Mouse (Mus musculus): Measurements from ENCODE around the gene Abcd1. TPM values are rescaled to one million over a fixed set of nuclear protein-coding genes. Genes with fewer than 3 reads are reported as not detected.
A peak's percentile ranks its signal among the peaks of the same experiment; 100 is the strongest.

Gene Abcd1
- polyA plus RNA-seq (2014; fragmentation: Nextera tagmentation; extraction: Ambion mirVana): 7.1 and 8.7 TPM in 2 replicates

- Histone ChIP-seq H3K9ac (replicated peaks; ENCODE audit: low read length) (peak within 1 kb of the TSS; percentile 46), H3K4me3 (replicated peaks; ENCODE audit: low read depth, low read length) (peak within 1 kb of the TSS; percentile 46), H3K27ac (replicated peaks; ENCODE audit: low read depth, low read length) (peak within 1 kb of the TSS; percentile 77), H3K4me1 (ENCODE audit: control insufficient read depth, insufficient read depth, low read length) (0 out of 2 replicates have a peak, but pooled peaks cover 9% of the 10 kb centered on the region), H3K9me3 (ENCODE audit: control insufficient read depth, low read length) (no peaks in the 10 kb centered on the region), H3K27me3 (ENCODE audit: control insufficient read depth, insufficient read depth, low read length) (no peaks in the 10 kb centered on the region), H3K4me2 (ENCODE audit: low read length) (peak within 1 kb of the TSS; percentile 64), H3K36me3 (ENCODE audit: control insufficient read depth, insufficient read depth, low read length) (no peaks in the 10 kb centered on the region)
- ATAC-seq (ENCODE audit: low FRiP score, low TSS enrichment) (peak; percentile 94), DNase-seq (peak; percentile 93)
- WGBS: 25% methylated on average over 39 of the region's 45 CpGs
These were observed at the start of gene Abcd1, which contains the start of gene Bcap31 for GRCm38 (mm10) chrX:73716109-73716661. Gene Abcd1 (plus strand): TSS chrX:73716597. Gene Bcap31 (minus strand): TSS chrX:73716175.

- Histone ChIP-seq H3K9ac (replicated peaks; ENCODE audit: low read length) (no peak overlapping the region), H3K27ac (replicated peaks; ENCODE audit: low read depth, low read length) (no peak overlapping the region), H3K4me2 (ENCODE audit: low read length) (no peak overlapping the region), H3K27me3 (ENCODE audit: control insufficient read depth, insufficient read depth, low read length) (no peaks in the 10 kb centered on the region), H3K9me3 (ENCODE audit: control insufficient read depth, low read length) (no peaks in the 10 kb centered on the region), H3K4me1 (ENCODE audit: control insufficient read depth, insufficient read depth, low read length) (peaks cover 3% of the 10 kb centered on the region; the same call in 1 of the 2 replicates), H3K4me3 (replicated peaks; ENCODE audit: low read depth, low read length) (no peak overlapping the region), H3K36me3 (ENCODE audit: control insufficient read depth, insufficient read depth, low read length) (0 out of 2 replicates have a peak, but pooled peaks cover 3% of the 10 kb centered on the region)
- ATAC-seq (ENCODE audit: low FRiP score, low TSS enrichment): peak; percentile 51; the same call in 1 of the 2 replicates
- 59% methylated on average over 4 of the region's 4 CpGs for WGBS
- peak; percentile 68 for DNase-seq
These were observed 44.4 kb upstream of the Abcd1 start for GRCm38 (mm10) chrX:73672031-73672431.

- 21% methylated on average over 50 of the region's 72 CpGs for WGBS
- no peaks in the 10 kb centered on the region for H3K27me3 ChIP-seq (ENCODE audit: control insufficient read depth, insufficient read depth, low read length)
- H3K9ac ChIP-seq (replicated peaks; ENCODE audit: low read length): peak within 1 kb of the TSS; percentile 67
- ATAC-seq (ENCODE audit: low FRiP score, low TSS enrichment): peak; percentile 71
- peak within 1 kb of the TSS; percentile 60 for H3K27ac ChIP-seq (replicated peaks; ENCODE audit: low read depth, low read length)
- peak within 1 kb of the TSS; percentile 68 for H3K4me2 ChIP-seq (ENCODE audit: low read length)
- no peaks in the 10 kb centered on the region for H3K9me3 ChIP-seq (ENCODE audit: control insufficient read depth, low read length)
- peaks cover 3% of the 10 kb centered on the region; the same call in 1 of the 2 replicates for H3K4me1 ChIP-seq (ENCODE audit: control insufficient read depth, insufficient read depth, low read length)
- DNase-seq: peak; percentile 85
- peak within 1 kb of the TSS; percentile 53 for H3K4me3 ChIP-seq (replicated peaks; ENCODE audit: low read depth, low read length)
- 0 out of 2 replicates have a peak, but pooled peaks cover 3% of the 10 kb centered on the region for H3K36me3 ChIP-seq (ENCODE audit: control insufficient read depth, insufficient read depth, low read length)
These were observed 43.3 kb upstream of the Abcd1 start, which contains the start of gene Slc6a8 for GRCm38 (mm10) chrX:73672879-73673618. Gene Slc6a8 (plus strand): TSS chrX:73673150.

- peak overlapping the region; percentile 53 for H3K4me3 ChIP-seq (replicated peaks; ENCODE audit: low read depth, low read length)
- H3K27ac ChIP-seq (replicated peaks; ENCODE audit: low read depth, low read length): peak overlapping the region; percentile 60; the same call in 1 of the 2 replicates
- WGBS: 33% methylated on average over 26 of the region's 42 CpGs
- peak overlapping the region; percentile 68 for H3K4me2 ChIP-seq (ENCODE audit: low read length)
- peak overlapping the region; percentile 67 for H3K9ac ChIP-seq (replicated peaks; ENCODE audit: low read length)
- no peaks in the 10 kb centered on the region for H3K9me3 ChIP-seq (ENCODE audit: control insufficient read depth, low read length)
- ATAC-seq (ENCODE audit: low FRiP score, low TSS enrichment) (peak; percentile 3; the same call in 1 of the 2 replicates), DNase-seq (peak; percentile 25)
- peaks cover 3% of the 10 kb centered on the region; the same call in 1 of the 2 replicates for H3K4me1 ChIP-seq (ENCODE audit: control insufficient read depth, insufficient read depth, low read length)
- H3K36me3 ChIP-seq (ENCODE audit: control insufficient read depth, insufficient read depth, low read length): 0 out of 2 replicates have a peak, but pooled peaks cover 3% of the 10 kb centered on the region
- H3K27me3 ChIP-seq (ENCODE audit: control insufficient read depth, insufficient read depth, low read length): no peaks in the 10 kb centered on the region
These were observed 42.8 kb upstream of the Abcd1 start for GRCm38 (mm10) chrX:73673619-73673967.

- peak overlapping the region; percentile 67 for H3K9ac ChIP-seq (replicated peaks; ENCODE audit: low read length)
- ATAC-seq (ENCODE audit: low FRiP score, low TSS enrichment): peak; percentile 26
- WGBS: 36% methylated on average over 20 of the region's 20 CpGs
- H3K4me2 ChIP-seq (ENCODE audit: low read length): peak overlapping the region; percentile 68
- no peaks in the 10 kb centered on the region for H3K9me3 ChIP-seq (ENCODE audit: control insufficient read depth, low read length)
- DNase-seq: peak; percentile 31
- peaks cover 5% of the 10 kb centered on the region; the same call in 1 of the 2 replicates for H3K36me3 ChIP-seq (ENCODE audit: control insufficient read depth, insufficient read depth, low read length)
- peaks cover 3% of the 10 kb centered on the region; the same call in 1 of the 2 replicates for H3K4me1 ChIP-seq (ENCODE audit: control insufficient read depth, insufficient read depth, low read length)
- 0 out of 2 replicates have a peak overlapping the region, but pooled peaks have one; percentile 20 for H3K27ac ChIP-seq (replicated peaks; ENCODE audit: low read depth, low read length)
- H3K27me3 ChIP-seq (ENCODE audit: control insufficient read depth, insufficient read depth, low read length): no peaks in the 10 kb centered on the region
- peak overlapping the region; percentile 53 for H3K4me3 ChIP-seq (replicated peaks; ENCODE audit: low read depth, low read length)
These were observed 42.3 kb upstream of the Abcd1 start for GRCm38 (mm10) chrX:73673968-73674661.

GRCm38 (mm10) chrX:73675231-73675630 is 41.2 kb upstream of the Abcd1 start:
- Histone ChIP-seq H3K4me1 (ENCODE audit: control insufficient read depth, insufficient read depth, low read length) (peaks cover 3% of the 10 kb centered on the region; the same call in 1 of the 2 replicates), H3K4me2 (ENCODE audit: low read length) (peak overlapping the region; percentile 68), H3K4me3 (replicated peaks; ENCODE audit: low read depth, low read length) (peak overlapping the region; percentile 53; the same call in 1 of the 2 replicates), H3K27me3 (ENCODE audit: control insufficient read depth, insufficient read depth, low read length) (no peaks in the 10 kb centered on the region), H3K9ac (replicated peaks; ENCODE audit: low read length) (peak overlapping the region; percentile 34), H3K36me3 (ENCODE audit: control insufficient read depth, insufficient read depth, low read length) (peaks cover 10% of the 10 kb centered on the region), H3K27ac (replicated peaks; ENCODE audit: low read depth, low read length) (no peak overlapping the region), H3K9me3 (ENCODE audit: control insufficient read depth, low read length) (no peaks in the 10 kb centered on the region)
- WGBS: 63% methylated on average over 2 of the region's 2 CpGs
- DNase-seq (no peak), ATAC-seq (ENCODE audit: low FRiP score, low TSS enrichment) (no peak)

- Histone ChIP-seq H3K9me3 (ENCODE audit: control insufficient read depth, low read length) (no peaks in the 10 kb centered on the region), H3K27ac (replicated peaks; ENCODE audit: low read depth, low read length) (no peak overlapping the region), H3K4me2 (ENCODE audit: low read length) (no peak overlapping the region), H3K9ac (replicated peaks; ENCODE audit: low read length) (no peak overlapping the region), H3K4me3 (replicated peaks; ENCODE audit: low read depth, low read length) (no peak overlapping the region), H3K36me3 (ENCODE audit: control insufficient read depth, insufficient read depth, low read length) (peaks cover 20% of the 10 kb centered on the region), H3K4me1 (ENCODE audit: control insufficient read depth, insufficient read depth, low read length) (peaks cover 3% of the 10 kb centered on the region; the same call in 1 of the 2 replicates), H3K27me3 (ENCODE audit: control insufficient read depth, insufficient read depth, low read length) (no peaks in the 10 kb centered on the region)
- DNase-seq (no peak), ATAC-seq (ENCODE audit: low FRiP score, low TSS enrichment) (no peak)
- WGBS: 92% methylated on average over 4 of the region's 4 CpGs
These were observed 39.7 kb upstream of the Abcd1 start for GRCm38 (mm10) chrX:73676668-73677067.

- Histone ChIP-seq H3K27ac (replicated peaks; ENCODE audit: low read depth, low read length) (no peak overlapping the region), H3K4me1 (ENCODE audit: control insufficient read depth, insufficient read depth, low read length) (no peaks in the 10 kb centered on the region), H3K9me3 (ENCODE audit: control insufficient read depth, low read length) (no peaks in the 10 kb centered on the region), H3K4me3 (replicated peaks; ENCODE audit: low read depth, low read length) (no peak overlapping the region), H3K27me3 (ENCODE audit: control insufficient read depth, insufficient read depth, low read length) (no peaks in the 10 kb centered on the region), H3K36me3 (ENCODE audit: control insufficient read depth, insufficient read depth, low read length) (peaks cover 54% of the 10 kb centered on the region), H3K9ac (replicated peaks; ENCODE audit: low read length) (no peak overlapping the region), H3K4me2 (ENCODE audit: low read length) (no peak overlapping the region)
- ATAC-seq (ENCODE audit: low FRiP score, low TSS enrichment): no peak
- WGBS: 89% methylated on average over 2 of the region's 2 CpGs
- DNase-seq: no peak
These were observed 32.2 kb upstream of the Abcd1 start for GRCm38 (mm10) chrX:73684156-73684555.
